Mouse (Mus musculus) erythroblast, embryonic 14.5 days (primary cell): Measurements from ENCODE around the gene Slc35f2. TPM values are rescaled to one million over a fixed set of nuclear protein-coding genes. Genes with fewer than 3 reads are reported as not detected.

Experiments
- H3K27me3 ChIP-seq: 2 replicates; pipeline ENCODE4 v1.6.1; 2012; ENCODE audit warnings: inconsistent platforms; ENCODE audit not compliant: control insufficient read depth
- H3K36me3 ChIP-seq: 2 replicates; pipeline ENCODE4 v1.6.1; 2012; ENCODE audit warnings: mild to moderate bottlenecking, inconsistent platforms; ENCODE audit not compliant: control insufficient read depth
- H3K4me1 ChIP-seq: 2 replicates; pipeline ENCODE4 v1.6.1; 2012; ENCODE audit warnings: inconsistent platforms; ENCODE audit not compliant: control insufficient read depth
- H3K4me3 ChIP-seq: replicated peaks from 2 replicates; pipeline ENCODE3; 2012; ENCODE audit warnings: moderate library complexity, mild to moderate bottlenecking, inconsistent platforms
- H3K9me3 ChIP-seq: 2 replicates; pipeline ENCODE4 v1.6.1; 2012; ENCODE audit warnings: low read length, inconsistent platforms, mixed read lengths; ENCODE audit not compliant: control insufficient read depth
- GATA1 ChIP-seq: IDR thresholded peaks from 2 replicates; pipeline ENCODE4 v1.6.1; 2012; ENCODE audit warnings: low read length, inconsistent platforms, mixed read lengths
- TAL1 ChIP-seq: IDR thresholded peaks from 3 replicates; pipeline ENCODE4 v1.6.1; 2012; ENCODE audit warnings: low read length, inconsistent platforms, mixed read lengths
- polyA plus RNA-seq: library from polyadenylated mRNA; stranded (reverse); fragments of >175 nt; gene quantifications from 2 replicates; pipeline ENCODE4 v1.2.3, GENCODE M21; 2012

The Slc35f2 gene
- polyA plus RNA-seq, 1 experiment: not detected

- Histone ChIP-seq H3K4me1 (no peaks in the 10 kb centered on the region), H3K27me3 (no peaks in the 10 kb centered on the region), H3K9me3 (no peaks in the 10 kb centered on the region), H3K36me3 (no peaks in the 10 kb centered on the region), H3K4me3 (no peak within 1 kb of the TSS)
- no peak for TF ChIP-seq TAL1
- TF ChIP-seq GATA1: no peak
Measured at GRCm38 (mm10) chr9:53849864-53850263, 78.5 kb downstream of the Slc35f2 start, which contains the start of gene Sln. Sln (plus strand) TSS chr9:53850164.

GRCm38 (mm10) chr9:53852158-53852557, 80.8 kb downstream of the Slc35f2 start:
- TF ChIP-seq TAL1 (no peak), GATA1 (no peak)
- no peaks in the 10 kb centered on the region for H3K9me3 ChIP-seq

GRCm38 (mm10) chr9:53853672-53854071, 82.3 kb downstream of the Slc35f2 start:
- Histone ChIP-seq H3K4me3 (no peak overlapping the region), H3K9me3 (no peaks in the 10 kb centered on the region), H3K4me1 (no peaks in the 10 kb centered on the region), H3K27me3 (no peaks in the 10 kb centered on the region), H3K36me3 (no peaks in the 10 kb centered on the region)
- TF ChIP-seq GATA1 (no peak), TAL1 (no peak)

More at GRCm38 (mm10) chr9:53852158-53852557, 80.8 kb downstream of the Slc35f2 start:
- Histone ChIP-seq H3K4me1 (no peaks in the 10 kb centered on the region), H3K27me3 (no peaks in the 10 kb centered on the region), H3K4me3 (no peak overlapping the region), H3K36me3 (no peaks in the 10 kb centered on the region)

- no peak overlapping the region for H3K4me3 ChIP-seq
- no peaks in the 10 kb centered on the region for H3K36me3 ChIP-seq
- no peaks in the 10 kb centered on the region for H3K4me1 ChIP-seq
- TF ChIP-seq GATA1 (no peak), TAL1 (no peak)
- no peaks in the 10 kb centered on the region for H3K27me3 ChIP-seq
- no peaks in the 10 kb centered on the region for H3K9me3 ChIP-seq
Measured at GRCm38 (mm10) chr9:53854525-53854924, 83.2 kb downstream of the Slc35f2 start.

GRCm38 (mm10) chr9:53857864-53858263, 86.5 kb downstream of the Slc35f2 start:
- TF ChIP-seq TAL1: no peak
- H3K27me3 ChIP-seq: no peaks in the 10 kb centered on the region

More at GRCm38 (mm10) chr9:53857864-53858263, 86.5 kb downstream of the Slc35f2 start:
- Histone ChIP-seq H3K4me3 (no peak overlapping the region), H3K9me3 (no peaks in the 10 kb centered on the region), H3K4me1 (no peaks in the 10 kb centered on the region), H3K36me3 (no peaks in the 10 kb centered on the region)

Other genes starting within 250 kb of the Slc35f2 start
- gene Atm, start 234.8 kb upstream of the Slc35f2 start, polyA plus RNA-seq: 0.02 and 0.06 TPM in 2 replicates
- gene Npat, start 234.5 kb upstream of the Slc35f2 start, polyA plus RNA-seq: 0.09 TPM in 2 replicates
- gene Acat1, start 161.2 kb upstream of the Slc35f2 start, polyA plus RNA-seq: 3.1 TPM in 2 replicates
- gene Cul5, start 101.5 kb upstream of the Slc35f2 start, polyA plus RNA-seq: 0.22 TPM in 2 replicates
- gene Rab39, start 65.3 kb upstream of the Slc35f2 start, polyA plus RNA-seq: not detected in 2 replicates
- gene Sln, start 78.6 kb downstream of the Slc35f2 start, polyA plus RNA-seq: not detected in 2 replicates
- gene Elmod1, start 203.8 kb downstream of the Slc35f2 start, polyA plus RNA-seq: not detected in 2 replicates